Mouse (Mus musculus) limb, embryonic 13.5 days (tissue): ENCODE results near the gene Qprt. TPM values are rescaled to one million over a fixed set of nuclear protein-coding genes. Genes with fewer than 3 reads are reported as not detected.
"Not testable (repeated sequence)": the region's sequence is repeated elsewhere in the genome, so short reads cannot be mapped to it uniquely, and the experiment has no call there.

Experiments
- ATAC-seq: fragments of 200-750 bp; cut with Nextera tagmentation; 2 replicates; pipeline ENCODE4 v1.8.0; 2017; ENCODE audit warnings: low read depth, moderate number of reproducible peaks, moderate TSS enrichment; ENCODE audit not compliant: low FRiP score
- H3K27ac ChIP-seq: fragments of 300-500 bp; sonication (generic); 2 replicates; pipeline ENCODE4 v1.5.1; 2015; ENCODE audit warnings: inconsistent platforms, mild to moderate bottlenecking, moderate library complexity
- H3K27me3 ChIP-seq: fragments of 300-500 bp; sonication (generic); 2 replicates; pipeline ENCODE4 v1.6.1; 2015; ENCODE audit warnings: mild to moderate bottlenecking, inconsistent platforms
- H3K36me3 ChIP-seq: fragments of 300-500 bp; sonication (generic); 2 replicates; pipeline ENCODE4 v1.6.1; 2015; ENCODE audit warnings: inconsistent platforms, mild to moderate bottlenecking, moderate library complexity
- H3K4me1 ChIP-seq: fragments of 300-500 bp; sonication (generic); 2 replicates; pipeline ENCODE4 v1.6.1; 2015; ENCODE audit warnings: inconsistent platforms
- H3K4me2 ChIP-seq: fragments of 300-500 bp; sonication (generic); replicated peaks from 2 replicates; pipeline ENCODE4 v1.6.1; 2015; ENCODE audit warnings: inconsistent platforms, mild to moderate bottlenecking, moderate library complexity
- H3K4me3 ChIP-seq: fragments of 300-500 bp; sonication (generic); 2 replicates; pipeline ENCODE4 v1.5.1; 2015; ENCODE audit warnings: moderate library complexity, mild to moderate bottlenecking, inconsistent platforms
- H3K9ac ChIP-seq: fragments of 300-500 bp; sonication (generic); 2 replicates; pipeline ENCODE4 v1.6.1; 2015; ENCODE audit warnings: mild to moderate bottlenecking, inconsistent platforms
- H3K9me3 ChIP-seq: fragments of 300-500 bp; sonication (generic); 2 replicates; pipeline ENCODE4 v1.6.1; 2016; ENCODE audit warnings: inconsistent platforms
- WGBS: fragments of 180-500 bp; shearing (Covaris S2); methylation state at CpG from one replicate; pipeline ENCODE4 v1.1.7; 2015; 5-methylcytosine and 5-hydroxymethylcytosine counted together
- polyA plus RNA-seq: library from polyadenylated mRNA; unstranded; fragments of >200 nt; fragmentation: Nextera tagmentation; extraction: Ambion mirVana; gene quantifications from 2 replicates; pipeline ENCODE4 v1.2.1, GENCODE M21; 2015

Qprt gene
- polyA plus RNA-seq, 1 experiment from 2014 or later, result 3.1 TPM

DNA sequence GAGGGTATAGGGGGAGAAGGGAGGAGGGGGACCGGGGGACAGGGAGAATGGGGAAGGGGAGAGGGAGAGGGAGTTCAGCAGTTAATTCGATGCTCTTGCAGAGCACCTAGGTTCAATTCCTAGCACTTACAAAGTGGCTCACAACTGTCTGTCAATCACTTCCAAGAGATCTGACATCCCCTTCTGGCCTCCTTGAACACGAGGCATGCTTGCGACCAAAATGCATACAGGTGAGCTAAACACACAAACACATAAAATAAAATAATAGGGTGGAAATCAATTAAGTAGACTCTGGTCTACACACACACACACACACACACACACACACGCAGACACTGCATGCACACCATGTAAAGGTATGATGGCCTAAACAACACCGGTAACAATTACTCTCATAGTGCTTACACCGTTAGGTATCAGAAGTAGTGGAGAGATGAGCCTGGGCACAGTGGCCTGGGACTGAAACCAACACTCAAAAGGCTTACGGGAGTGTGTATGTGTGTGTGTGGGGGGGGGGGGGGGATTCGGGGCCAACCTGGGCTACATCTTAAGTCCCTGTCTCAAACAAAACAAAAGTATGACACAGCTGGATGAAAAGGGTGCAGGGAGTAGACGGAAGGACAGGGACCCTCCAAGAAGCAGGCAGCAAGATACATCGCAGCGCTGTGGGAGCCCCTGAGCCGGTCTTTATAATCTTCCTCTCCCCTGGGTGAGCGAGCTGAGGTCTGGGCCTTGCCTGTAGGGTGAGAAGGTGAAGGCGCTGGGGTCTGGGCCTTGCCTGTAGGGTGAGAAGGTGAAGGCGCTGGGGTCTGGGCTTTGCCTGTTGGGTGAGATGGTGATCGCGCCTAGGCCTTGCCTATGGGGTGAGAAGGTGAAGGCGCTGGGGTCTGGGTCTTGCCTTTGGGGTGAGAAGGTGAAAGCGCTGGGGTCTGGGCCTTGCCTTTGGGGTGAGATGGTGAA lies 31.6 kb downstream of the Qprt start:
- Histone ChIP-seq H3K27me3 (0 out of 2 replicates have a peak, but pooled peaks cover 2% of the 10 kb centered on the region), H3K4me3 (no peak overlapping the region), H3K9me3 (no peaks in the 10 kb centered on the region), H3K4me2 (peak overlapping the region; percentile 46; the same call in 1 of the 2 replicates), H3K36me3 (no peaks in the 10 kb centered on the region), H3K27ac (no peak overlapping the region), H3K9ac (no peak overlapping the region), H3K4me1 (0 out of 2 replicates have a peak, but pooled peaks cover 9% of the 10 kb centered on the region)
- 82% methylated on average over 20 of the region's 20 CpGs for WGBS
- ATAC-seq, result no peak

DNA sequence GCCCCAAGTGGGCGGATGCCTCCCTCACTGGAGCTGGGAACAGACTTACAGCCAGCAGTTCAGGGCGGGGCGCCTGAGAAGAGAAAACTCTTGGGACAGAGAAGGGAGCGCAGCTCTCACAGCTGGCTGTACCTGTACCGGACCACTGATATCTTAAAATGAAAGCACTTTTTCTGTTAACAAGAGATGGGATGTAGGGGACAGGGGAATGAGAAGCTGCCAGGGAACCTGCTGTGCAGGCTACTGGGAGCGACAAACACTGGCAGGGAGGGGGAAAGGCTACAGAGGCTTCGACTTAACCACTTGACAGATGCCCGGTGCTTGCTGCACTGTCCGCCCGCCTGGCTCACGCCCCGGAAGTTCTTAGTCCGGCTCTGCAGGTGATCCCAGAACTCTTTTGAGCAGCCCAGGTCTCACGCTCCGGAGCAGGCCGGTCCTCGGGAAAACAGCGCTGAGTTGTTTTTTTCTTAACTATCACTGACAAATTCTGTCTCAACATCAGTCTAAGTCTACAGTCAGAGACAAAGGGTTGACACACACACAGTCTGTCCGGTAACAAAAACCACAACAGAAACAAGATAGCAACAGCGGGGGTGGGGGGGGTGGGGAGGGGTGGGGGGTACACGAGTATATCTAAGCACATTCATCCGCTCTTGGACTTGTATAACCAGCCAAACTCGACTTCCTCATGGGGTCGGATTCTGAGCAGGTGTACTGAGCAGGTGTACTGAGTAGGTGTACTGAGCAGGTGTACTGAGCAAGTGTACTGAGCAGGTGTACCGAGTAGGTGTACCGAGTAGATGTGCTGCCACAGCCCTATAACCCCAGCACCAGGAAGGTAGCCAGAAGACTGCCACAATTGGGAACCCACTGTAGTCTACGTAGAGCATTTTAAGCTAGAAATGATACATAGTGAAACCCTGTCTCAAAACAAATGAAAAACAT lies 32.9 kb downstream of the Qprt start:
- WGBS, result 21% methylated on average over 27 of the region's 27 CpGs
- no peaks in the 10 kb centered on the region for H3K9me3 ChIP-seq
- H3K36me3 ChIP-seq, result no peaks in the 10 kb centered on the region
- peak overlapping the region; percentile 27 for H3K4me3 ChIP-seq
- 0 out of 2 replicates have a peak, but pooled peaks cover 9% of the 10 kb centered on the region for H3K4me1 ChIP-seq
- peak overlapping the region; percentile 43; the same call in 1 of the 2 replicates for H3K9ac ChIP-seq
- H3K27ac ChIP-seq, result no peak overlapping the region
- ATAC-seq, result no peak
- H3K4me2 ChIP-seq, result peak overlapping the region; percentile 54
- H3K27me3 ChIP-seq, result 0 out of 2 replicates have a peak, but pooled peaks cover 2% of the 10 kb centered on the region

DNA sequence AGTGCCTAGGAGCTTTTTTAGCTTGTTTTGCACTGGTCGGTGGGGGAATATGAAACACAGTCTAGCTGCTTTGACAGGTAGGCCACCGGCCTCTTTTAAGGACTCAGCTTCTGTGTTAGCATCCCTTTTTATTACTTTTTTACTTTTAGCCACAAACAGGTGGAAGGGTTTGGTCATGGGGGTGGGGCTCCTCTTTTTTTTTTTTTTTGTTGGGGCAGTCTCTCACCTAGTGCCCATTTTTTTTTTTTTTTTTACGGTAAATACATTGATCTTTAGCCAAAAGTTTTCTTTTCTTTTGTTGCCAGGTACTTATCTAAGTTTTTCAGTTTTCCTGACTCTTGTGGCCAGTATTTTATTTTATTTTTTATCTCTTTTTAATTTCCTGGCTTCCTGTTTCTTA lies 33.9 kb downstream of the Qprt start:
- no peak for ATAC-seq
- Histone ChIP-seq H3K4me1 (0 out of 2 replicates have a peak, but pooled peaks cover 9% of the 10 kb centered on the region), H3K36me3 (no peaks in the 10 kb centered on the region), H3K4me3 (no peak overlapping the region), H3K9ac (no peak overlapping the region), H3K27ac (no peak overlapping the region), H3K4me2 (no peak overlapping the region), H3K27me3 (0 out of 2 replicates have a peak, but pooled peaks cover 2% of the 10 kb centered on the region), H3K9me3 (no peaks in the 10 kb centered on the region)
- whole genome bisulfite sequencing, result 76% methylated on average over 3 of the region's 3 CpGs

DNA sequence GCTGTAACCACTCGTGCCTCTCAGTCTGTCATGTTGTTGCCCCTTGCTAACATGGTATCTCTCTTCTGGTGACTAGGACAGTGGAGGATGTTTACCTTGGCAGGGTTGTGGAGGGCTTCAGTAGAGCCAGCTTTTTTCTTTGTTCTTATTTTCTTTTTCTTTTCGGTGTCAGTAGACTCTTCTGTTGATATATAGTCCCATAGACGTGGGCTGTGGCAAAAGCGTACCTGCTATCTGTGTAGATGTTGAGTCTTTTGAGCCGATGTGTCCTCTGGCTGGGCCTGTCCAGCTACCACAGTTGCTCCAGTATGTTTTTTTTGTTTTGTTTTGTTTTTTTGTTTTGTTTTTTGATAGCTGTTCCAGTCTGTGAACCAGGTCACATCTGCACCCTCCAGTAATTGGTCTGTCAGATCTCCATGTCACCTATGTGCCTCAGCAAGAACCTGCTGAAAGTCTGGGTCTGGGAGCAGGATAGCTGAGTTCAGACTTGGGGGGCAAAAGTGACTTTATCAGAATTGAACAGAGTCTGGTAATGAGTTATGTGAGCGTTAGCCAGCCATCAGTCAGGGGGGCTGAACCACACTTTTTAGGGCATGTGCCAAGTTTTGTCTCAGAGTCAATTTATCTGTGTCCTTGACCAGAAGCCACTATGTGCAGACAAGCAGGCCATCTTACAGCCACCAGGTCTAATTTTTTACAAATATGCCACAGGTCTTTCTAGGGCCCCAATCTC lies 34.6 kb downstream of the Qprt start, which contains the start of gene Zg16:
Gene Zg16 (minus strand): TSS at position 51 of the 733 bp plus-strand sequence.
- H3K27me3 ChIP-seq, H3K9ac ChIP-seq, H3K36me3 ChIP-seq, ATAC-seq, H3K4me3 ChIP-seq, H3K4me2 ChIP-seq, H3K4me1 ChIP-seq, H3K9me3 ChIP-seq, H3K27ac ChIP-seq: not testable (repeated sequence)
- 84% methylated on average over 6 of the region's 6 CpGs for WGBS

DNA sequence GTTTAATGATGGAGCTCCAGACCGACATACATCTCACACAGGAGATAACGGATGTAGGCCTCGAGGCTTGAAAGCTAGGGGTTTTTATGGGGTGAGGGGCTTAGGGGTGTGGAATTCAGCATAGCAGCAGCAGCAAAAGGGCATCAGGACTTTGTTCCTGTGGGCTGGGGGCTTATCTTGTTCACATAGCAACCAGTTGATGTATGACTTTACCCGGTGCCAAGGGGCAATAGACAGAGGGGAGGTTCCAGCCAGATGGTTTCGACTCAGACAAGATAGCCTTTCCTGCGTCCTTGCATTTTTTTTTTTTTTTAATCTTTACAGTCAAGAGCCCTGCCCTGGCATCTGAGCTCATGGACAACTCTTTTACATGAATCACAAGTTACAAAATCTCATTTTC lies 36.3 kb downstream of the Qprt start:
- WGBS, result 42% methylated on average over 6 of the region's 6 CpGs
- H3K9me3 ChIP-seq, H3K4me1 ChIP-seq: not testable (repeated sequence)

DNA sequence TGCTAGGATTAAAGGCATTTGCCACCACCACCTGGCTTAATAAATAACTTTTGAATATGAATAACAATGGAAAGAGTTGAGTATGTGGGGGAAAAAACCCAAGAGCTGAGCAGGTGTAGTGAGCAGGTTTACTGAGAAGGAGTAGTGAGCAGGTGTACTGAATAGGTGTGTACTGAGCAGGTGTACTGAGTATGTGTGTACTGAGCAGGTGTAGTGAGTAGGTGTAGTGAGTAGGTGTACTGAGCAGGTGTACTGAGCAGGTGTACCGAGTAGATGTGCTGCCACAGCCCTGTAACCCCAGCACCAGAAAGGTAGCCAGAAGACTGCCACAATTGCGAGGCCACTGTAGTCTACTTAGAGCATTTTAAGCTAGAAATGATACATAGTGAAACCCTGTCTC lies 37.2 kb downstream of the Qprt start:
- 82% methylated on average over 2 of the region's 2 CpGs for WGBS
- Histone ChIP-seq H3K4me1 (no peaks in the 10 kb centered on the region), H3K9ac (no peak overlapping the region), H3K36me3 (no peaks in the 10 kb centered on the region), H3K27ac (no peak overlapping the region), H3K27me3 (0 out of 2 replicates have a peak, but pooled peaks cover 2% of the 10 kb centered on the region), H3K9me3 (no peaks in the 10 kb centered on the region), H3K4me3 (no peak overlapping the region), H3K4me2 (no peak overlapping the region)
- ATAC-seq, result no peak

More for the DNA sequence above, 36.3 kb downstream of the Qprt start:
- ATAC-seq, H3K27ac ChIP-seq, H3K4me2 ChIP-seq, H3K36me3 ChIP-seq, H3K27me3 ChIP-seq, H3K9ac ChIP-seq, H3K4me3 ChIP-seq: not testable (repeated sequence)

GRCm38 (mm10) chr7:127083689-127084088 lies 38.3 kb downstream of the Qprt start:
- no peak for ATAC-seq
- no peak overlapping the region for H3K27ac ChIP-seq
- H3K9ac ChIP-seq, result no peak overlapping the region
- H3K4me1 ChIP-seq, result no peaks in the 10 kb centered on the region
- H3K36me3 ChIP-seq, result no peaks in the 10 kb centered on the region
- H3K27me3 ChIP-seq, result 0 out of 2 replicates have a peak, but pooled peaks cover under 1% of the 10 kb centered on the region
- no peak overlapping the region for H3K4me2 ChIP-seq
- WGBS, result 81% methylated on average over 4 of the region's 4 CpGs
- no peak overlapping the region for H3K4me3 ChIP-seq
- no peaks in the 10 kb centered on the region for H3K9me3 ChIP-seq

DNA sequence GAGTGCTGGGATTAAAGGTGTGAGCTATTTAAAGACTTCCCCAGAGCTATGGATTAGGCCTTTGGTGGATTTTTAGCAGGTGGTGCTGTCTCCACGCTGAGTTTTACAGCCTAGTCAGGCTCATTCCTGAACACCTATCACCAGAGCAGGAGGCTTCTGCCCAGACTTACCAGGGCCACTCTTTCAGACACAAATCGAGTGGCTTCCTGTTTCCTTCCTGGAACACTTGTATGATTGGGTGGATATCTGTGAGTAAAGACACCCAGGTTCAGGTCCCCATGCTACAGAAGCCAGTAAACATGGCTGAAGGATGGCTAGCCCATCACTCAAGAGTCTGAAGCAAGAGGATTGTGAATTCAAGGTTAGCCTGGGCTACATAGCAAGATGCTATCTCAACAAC lies 39.0 kb downstream of the Qprt start:
- H3K4me2 ChIP-seq, result no peak overlapping the region
- no peak overlapping the region for H3K4me3 ChIP-seq
- no peak for ATAC-seq
- no peaks in the 10 kb centered on the region for H3K36me3 ChIP-seq
- no peak overlapping the region for H3K27ac ChIP-seq
- no peaks in the 10 kb centered on the region for H3K9me3 ChIP-seq
- no peaks in the 10 kb centered on the region for H3K4me1 ChIP-seq
- no peak overlapping the region for H3K9ac ChIP-seq
- no peaks in the 10 kb centered on the region for H3K27me3 ChIP-seq
- 51% methylated on average over 2 of the region's 2 CpGs for WGBS

GRCm38 (mm10) chr7:127082271-127082670 lies 39.8 kb downstream of the Qprt start:
- H3K27me3 ChIP-seq, result no peaks in the 10 kb centered on the region
- H3K4me2 ChIP-seq, result no peak overlapping the region
- no peaks in the 10 kb centered on the region for H3K36me3 ChIP-seq
- H3K9me3 ChIP-seq, result no peaks in the 10 kb centered on the region
- WGBS, result 84% methylated on average over 8 of the region's 8 CpGs
- no peak for ATAC-seq
- H3K9ac ChIP-seq, result no peak overlapping the region
- no peak overlapping the region for H3K27ac ChIP-seq
- H3K4me1 ChIP-seq, result no peaks in the 10 kb centered on the region
- no peak overlapping the region for H3K4me3 ChIP-seq

DNA sequence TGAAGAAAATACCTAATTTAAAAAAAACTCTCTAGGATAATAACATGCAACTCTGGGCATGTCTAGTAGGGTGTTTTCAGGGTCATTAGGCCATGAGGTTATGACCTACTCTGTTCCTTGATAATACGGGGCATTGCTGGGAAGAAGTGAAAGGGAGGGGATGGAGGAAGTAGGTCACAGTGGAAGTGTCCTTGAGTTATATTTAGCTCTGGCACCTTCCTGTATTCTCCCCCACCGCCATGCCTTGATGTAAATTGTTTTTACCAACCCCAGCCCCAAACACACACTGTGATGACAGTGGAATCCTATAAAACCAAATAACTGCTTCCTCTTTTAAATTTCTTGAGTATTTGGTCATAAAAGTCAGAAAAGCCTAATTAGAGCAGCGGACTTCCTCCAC lies 42.0 kb downstream of the Qprt start:
- Histone ChIP-seq H3K27ac (no peak overlapping the region), H3K9me3 (peaks cover 3% of the 10 kb centered on the region; the same call in 1 of the 2 replicates), H3K27me3 (no peaks in the 10 kb centered on the region), H3K9ac (no peak overlapping the region), H3K4me1 (no peaks in the 10 kb centered on the region), H3K4me3 (no peak overlapping the region), H3K4me2 (no peak overlapping the region), H3K36me3 (no peaks in the 10 kb centered on the region)
- no peak for ATAC-seq
- 36% methylated on average over 3 of the region's 3 CpGs for WGBS

DNA sequence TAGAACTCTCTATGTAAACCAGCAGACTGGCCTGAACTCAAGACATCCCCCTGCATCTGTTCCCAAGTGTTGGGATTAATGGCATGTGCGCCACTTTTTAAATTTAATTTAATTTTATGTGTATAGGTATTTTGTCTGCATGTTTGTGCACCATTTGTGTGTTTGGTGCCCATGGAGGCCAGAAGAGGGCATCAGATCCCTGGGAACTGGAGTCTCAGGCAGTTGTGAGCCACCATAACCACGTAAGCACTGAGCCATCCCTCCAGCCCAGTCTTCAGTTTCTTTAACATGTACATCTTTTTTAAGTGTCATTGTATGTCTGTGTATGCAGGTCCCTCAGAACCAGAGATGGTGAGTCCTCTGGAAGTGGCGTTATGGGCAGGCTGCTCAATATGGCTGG lies 44.3 kb downstream of the Qprt start:
- Histone ChIP-seq H3K4me3 (no peak overlapping the region), H3K4me2 (no peak overlapping the region), H3K9me3 (peaks cover 6% of the 10 kb centered on the region; the same call in 1 of the 2 replicates), H3K36me3 (no peaks in the 10 kb centered on the region), H3K27me3 (no peaks in the 10 kb centered on the region), H3K27ac (no peak overlapping the region), H3K4me1 (no peaks in the 10 kb centered on the region), H3K9ac (no peak overlapping the region)
- ATAC-seq, result no peak
- 80% methylated on average over 3 of the region's 3 CpGs for WGBS
